Mouse (Mus musculus): ENCODE measurements around the gene Armc7.

Armc7 gene

DNA sequence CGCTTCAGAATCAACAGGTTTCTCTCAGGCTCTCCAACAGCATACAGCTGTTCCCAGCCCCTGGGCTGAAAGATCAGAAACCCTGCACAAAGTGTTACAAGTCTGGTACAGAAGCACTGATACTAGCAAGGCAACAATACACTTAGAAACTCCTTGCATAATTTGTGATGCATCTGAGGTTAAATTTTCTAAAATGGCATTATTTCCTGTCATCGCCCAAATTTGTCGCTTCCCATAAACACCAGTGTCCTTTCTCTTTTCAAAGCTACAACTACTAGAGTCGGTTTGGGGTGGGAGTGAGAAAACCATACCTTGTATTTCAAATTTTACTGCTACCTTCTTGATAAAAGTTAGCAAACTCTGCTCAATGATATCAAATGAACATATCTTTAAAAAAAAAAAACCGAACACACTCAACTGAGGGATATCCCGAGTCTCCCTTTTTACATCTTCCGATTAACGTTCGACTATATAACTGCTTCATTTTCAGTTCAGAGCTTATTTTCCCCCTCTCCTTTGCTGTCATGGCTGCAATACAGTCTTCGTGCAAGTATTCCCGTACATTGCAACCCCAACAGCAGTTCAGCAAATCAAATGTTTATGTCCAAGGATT, 59.4 kb downstream of the Armc7 start:
- DNase-seq, result no peak

DNA sequence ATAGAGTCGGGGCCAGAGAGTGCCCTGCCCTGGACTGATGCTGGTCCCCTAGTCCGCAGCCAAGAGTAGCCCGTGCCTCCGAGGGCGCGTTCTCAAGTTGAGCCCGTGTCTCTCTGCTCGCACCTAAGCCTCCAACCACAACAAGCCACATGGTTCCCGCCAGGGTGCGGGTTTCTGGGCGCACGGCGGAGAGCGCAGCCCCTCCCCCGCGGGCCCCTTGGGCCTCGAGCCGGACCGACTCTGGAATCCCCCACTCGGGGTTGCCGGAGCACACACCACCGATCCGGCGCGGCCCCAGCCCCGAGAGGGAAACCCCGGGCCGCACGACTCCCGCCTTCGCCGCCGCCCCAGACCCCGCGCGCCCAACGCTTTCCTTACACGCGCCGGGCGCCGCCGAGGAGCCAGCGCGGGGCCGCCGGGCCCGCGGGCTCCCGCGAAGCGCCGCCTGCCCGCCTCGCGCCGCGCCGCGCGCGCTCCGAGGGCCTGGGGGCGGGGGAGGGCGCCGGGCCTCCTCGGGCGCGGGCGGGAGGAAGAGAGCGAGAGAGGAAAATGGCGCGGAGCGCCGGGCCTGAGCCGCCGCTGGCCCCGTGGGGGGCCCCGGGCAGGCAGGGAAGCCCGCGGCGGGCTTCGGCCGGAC, 60.1 kb downstream of the Armc7 start:
- peak; percentile 51 to 71 for DNase-seq

DNA sequence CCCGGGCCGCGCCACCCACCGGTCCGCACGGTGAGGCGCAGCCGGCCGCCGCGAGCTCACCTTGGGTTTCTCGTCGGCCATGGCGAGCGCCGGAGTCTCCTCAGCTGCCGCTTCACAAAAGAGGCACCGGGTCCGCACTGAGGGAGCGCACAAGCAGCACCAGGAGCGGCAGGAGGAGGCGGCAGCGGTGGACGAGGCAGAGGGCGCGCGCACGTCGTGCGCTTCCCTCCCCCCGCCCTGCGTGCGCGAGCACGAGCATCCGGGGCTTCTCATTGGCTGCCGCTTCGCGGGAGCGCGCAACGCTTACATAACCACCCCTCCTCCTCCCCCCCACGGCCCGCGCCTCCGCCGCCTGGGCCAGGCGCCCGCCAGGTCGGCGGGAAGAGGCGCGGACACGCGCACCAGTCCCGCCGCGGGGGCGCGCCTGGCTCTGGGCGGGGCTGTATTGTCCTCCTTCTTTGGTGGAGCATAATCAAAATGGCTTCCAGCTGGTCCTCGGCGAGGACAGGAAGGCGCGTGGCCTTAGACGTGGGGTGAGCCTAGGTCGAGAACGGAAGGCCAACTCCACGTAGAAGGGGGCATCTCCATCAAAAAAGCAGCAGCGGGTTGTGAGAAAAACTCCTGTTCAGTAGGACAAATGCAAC, 60.7 kb downstream of the Armc7 start, which contains the start of gene Sumo2:
Sumo2 (minus strand) TSS at position 239 of the 644 bp plus-strand sequence.
- DNase-seq, result peak; percentile 99 to 100

DNA sequence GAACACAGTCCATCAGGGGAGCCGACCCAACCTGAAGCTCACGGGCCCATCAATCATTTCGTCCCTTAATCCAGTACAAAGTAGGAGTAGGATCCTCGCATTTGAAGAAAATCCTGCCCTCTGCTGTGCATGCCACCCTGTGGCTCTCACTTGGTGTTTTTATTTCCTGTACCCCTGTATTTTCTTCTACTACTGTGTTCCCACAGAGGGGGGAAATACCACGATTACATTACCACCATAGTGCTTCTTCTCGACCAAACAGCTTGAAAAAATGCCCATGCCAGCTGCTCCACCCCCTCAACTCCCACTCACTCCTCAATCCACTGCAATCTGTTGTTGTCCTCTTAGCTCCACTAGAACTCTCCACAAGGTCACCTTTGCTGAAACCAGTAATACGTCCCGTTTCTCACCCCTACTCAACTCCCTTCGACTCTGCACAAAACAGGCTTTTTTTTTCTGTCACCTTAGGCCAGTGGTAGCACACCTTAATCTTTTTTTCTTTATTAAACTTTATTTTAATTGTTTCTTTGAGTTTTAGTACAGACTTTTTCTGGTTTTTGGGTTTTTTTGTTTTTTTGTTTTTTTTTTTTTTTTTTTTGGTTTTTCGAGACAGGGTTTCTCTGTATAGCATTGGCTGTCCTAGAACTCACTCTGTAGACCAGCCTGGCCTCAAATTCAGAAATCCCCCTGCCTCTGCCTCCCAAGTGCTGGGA, 61.5 kb downstream of the Armc7 start:
- no peak for DNase-seq

- no peak for DNase-seq
These were observed 62.6 kb downstream of the Armc7 start for GRCm38 (mm10) chr11:115538045-115538444.

Data from cerebellum, postnatal 36 days (tissue).